Mouse (Mus musculus) cerebellum, postnatal 10 days (tissue): ENCODE data around the gene Cldn2.
"Not testable (repeated sequence)": the region's sequence is repeated elsewhere in the genome, so short reads cannot be mapped to it uniquely, and the experiment has no call there.

Experiments used
- DNase-seq, 2 experiments: peaks; one replicate each; pipeline ENCODE4 v3.0.0; 2021; ENCODE audit warnings: mixed read lengths in 2 of 2

The Cldn2 gene

DNA sequence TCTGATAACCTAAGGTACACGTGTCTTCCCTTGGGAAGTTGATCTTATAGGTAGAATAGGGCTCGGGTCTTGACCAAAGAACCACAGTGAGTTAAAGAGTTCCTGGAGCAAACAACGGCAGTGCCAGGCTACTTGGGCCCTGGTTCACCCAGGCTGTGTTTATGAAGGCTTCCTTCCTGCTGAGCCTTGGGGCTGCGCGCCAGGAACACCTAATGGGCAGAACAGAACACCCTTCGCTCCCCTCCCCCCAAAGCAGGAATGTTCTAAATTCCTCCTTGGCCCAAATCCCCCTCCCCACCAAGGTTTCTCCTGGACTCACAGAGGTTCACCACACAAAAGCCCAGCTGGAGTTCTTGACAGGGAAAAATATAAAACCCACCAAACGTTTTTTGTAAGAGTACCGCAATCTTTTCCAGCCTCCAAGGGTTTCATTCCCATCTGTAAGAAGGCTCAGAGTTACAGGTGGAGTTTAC is at the start of gene Cldn2:
Gene Cldn2 (plus strand): TSS at position 423 of the 473 bp plus-strand sequence.
- no peak for DNase-seq

DNA sequence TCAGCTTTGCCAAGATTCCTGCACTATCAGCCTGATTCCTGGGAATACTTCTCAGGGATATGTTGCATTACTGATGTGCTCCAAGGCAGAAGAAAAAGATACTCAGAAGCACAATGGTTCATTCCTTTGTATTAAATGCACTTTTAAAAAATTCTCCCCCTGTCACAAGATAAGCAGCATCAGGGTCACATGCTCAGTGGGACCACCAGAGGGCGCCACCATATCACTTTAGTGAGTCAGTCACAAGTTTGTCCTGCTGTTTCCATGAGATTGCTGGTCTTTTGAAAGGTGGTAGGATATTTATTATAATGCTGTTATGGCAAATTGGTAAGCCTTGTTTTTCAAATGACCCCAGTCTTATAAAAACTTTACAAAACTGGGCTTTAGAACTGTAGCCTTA is 48.8 kb upstream of the Cldn2 start:
- peak; percentile 82 to 84 for DNase-seq

- DNase-seq, result not testable (repeated sequence)
Observed at GRCm38 (mm10) chrX:139758634-139759033, 42.0 kb upstream of the Cldn2 start.

DNA sequence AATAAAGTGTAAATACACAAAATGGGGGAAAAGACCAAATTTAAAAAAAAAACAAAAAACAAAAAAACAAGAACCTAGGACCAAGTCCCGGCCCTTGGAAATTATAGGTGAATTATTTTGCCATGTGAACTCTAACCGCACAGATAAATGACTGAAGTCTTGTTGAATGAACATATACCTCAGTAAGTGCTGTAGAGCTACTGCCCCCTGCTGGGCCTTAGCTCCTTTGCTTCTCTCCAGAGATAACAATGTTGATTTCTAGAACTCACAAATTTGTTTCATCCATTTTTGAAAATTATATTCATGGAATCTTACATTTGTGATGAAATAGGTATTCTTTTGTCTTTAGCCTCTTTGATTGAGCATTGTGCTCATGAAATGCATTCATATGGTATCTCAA is 38.1 kb upstream of the Cldn2 start:
- DNase-seq, result peak; percentile 21 to 41

- no peak for DNase-seq
Observed at GRCm38 (mm10) chrX:139769975-139770637, 30.5 kb upstream of the Cldn2 start.

DNA sequence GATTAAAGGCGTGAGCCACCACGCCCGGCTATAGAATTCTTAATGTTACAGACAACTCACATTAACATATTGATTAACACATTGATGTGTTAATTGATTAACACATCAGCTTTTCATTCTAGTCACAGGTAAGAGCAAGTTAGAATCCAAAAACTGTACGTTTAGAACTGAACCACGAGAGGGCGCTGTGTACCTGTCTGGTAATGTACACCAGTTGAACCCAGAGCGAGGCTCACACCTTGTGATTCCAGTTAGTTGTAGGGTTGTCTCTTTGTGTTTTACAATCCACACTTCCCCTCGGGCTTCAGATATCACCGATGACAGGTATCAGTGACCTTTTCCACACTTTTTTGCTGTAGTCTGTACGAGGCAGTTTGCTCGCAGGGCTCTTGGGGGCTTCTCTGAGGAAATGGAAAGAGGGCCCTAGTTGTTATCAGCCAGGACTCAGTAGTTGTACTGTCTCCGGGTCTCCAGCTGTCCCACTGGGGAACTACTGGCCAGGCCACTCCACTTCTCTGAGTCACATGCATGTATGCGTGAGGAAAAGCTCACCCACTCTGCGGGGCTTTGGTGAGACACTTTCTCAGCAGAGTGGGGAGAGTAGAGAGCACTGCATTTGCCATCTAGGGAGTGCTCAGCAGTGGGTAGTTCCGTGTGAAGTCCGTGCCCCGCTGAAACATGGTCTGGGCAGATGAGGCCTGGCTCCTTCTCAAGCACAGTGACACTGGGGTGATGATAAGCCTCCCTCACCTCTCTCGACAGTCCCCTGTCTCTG is 26.1 kb upstream of the Cldn2 start:
- peak; percentile 73 to 80 for DNase-seq

GRCm38 (mm10) chrX:139775084-139775612 is 25.5 kb upstream of the Cldn2 start:
- no peak for DNase-seq

DNA sequence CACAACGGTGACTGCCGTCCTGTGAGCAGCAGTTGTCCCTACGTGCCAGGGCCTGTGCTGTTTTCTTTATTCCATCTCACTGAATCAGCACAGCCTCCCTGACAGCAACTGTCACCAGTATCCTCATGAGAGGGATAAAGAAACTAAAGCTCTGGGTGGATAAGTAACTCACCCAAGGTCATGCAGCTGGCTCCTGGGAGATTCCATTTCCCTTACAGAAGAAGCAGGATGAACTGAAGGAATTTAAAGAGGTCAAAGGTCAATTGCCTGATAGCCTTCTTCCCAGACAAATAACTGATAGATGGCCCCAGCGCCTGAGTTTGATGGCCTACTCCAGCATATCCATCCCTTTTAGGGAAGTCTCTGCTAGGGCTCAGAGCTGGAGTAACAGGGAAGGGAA is 23.3 kb upstream of the Cldn2 start:
- no peak for DNase-seq

DNA sequence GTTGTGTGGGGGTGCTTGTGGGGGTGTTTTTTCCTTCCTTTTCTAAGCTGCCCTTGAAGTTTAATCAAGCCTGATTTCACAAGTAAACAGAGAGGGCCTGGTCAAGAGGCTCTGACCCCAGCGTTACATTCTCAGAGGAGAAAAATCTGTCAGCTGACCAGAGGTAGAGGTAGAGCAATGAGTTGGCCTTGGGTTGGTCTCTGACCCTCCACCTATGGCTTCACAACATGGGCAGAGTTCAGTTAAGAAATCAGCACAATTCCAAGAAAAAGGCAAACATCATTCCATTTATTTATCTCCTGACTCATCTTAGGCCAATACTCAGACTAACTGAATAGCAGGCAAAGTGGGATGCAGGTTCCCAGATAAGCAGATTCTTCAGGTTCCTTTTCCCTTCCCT is 21.7 kb upstream of the Cldn2 start:
- DNase-seq, result no peak

GRCm38 (mm10) chrX:139779401-139779800 is 21.2 kb upstream of the Cldn2 start:
- DNase-seq, result peak; percentile 51 to 65

- DNase-seq, result no peak
Observed at GRCm38 (mm10) chrX:139780988-139781387, 19.6 kb upstream of the Cldn2 start.

GRCm38 (mm10) chrX:139781563-139781962 is 19.1 kb upstream of the Cldn2 start:
- no peak for DNase-seq

DNA sequence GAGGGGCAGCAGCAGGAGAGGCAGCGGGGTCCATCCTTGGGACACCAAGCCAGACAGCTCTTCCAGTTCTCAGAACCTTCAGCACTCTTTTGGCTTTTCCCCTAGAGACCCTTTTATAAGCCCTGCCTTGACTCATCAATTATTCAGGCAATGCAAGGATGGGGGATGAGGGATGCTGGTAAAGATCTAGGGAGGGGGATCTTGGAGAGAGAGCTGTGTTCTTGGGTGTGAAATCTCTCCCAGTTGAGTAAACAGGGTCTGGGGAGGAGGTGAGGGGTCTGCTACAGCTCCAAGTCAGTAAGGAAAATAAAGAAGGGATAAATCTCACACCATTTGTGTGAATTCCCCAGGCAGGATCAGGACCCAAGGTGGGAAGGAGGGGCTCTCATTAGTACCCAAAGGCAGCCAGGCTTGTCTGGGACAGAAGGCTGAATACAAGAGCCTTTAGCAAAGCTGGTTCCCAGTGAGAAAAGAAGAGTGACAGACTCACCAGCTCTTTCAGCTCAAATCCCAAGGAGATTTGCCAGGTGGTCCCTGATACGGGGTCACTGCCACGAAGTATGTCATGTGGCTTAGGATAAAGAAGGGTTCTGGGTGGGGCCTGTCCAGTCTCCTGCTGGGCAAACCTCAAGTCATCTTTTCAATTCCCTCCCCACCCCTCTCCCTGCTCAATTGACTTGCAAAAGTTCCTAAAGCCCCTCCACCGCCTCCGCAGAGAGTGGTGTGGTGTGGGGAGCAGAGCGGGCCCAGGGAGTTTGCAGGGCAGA is 18.2 kb upstream of the Cldn2 start, which contains the start of gene Ripply1:
Gene Ripply1 (minus strand): TSS at position 76 of the 767 bp plus-strand sequence.
- no peak for DNase-seq

GRCm38 (mm10) chrX:139783045-139783422 is 17.6 kb upstream of the Cldn2 start:
- peak in 1 of 2 experiments; percentile 40 for DNase-seq

GRCm38 (mm10) chrX:139785764-139786163 is 14.9 kb upstream of the Cldn2 start:
- no peak for DNase-seq

DNA sequence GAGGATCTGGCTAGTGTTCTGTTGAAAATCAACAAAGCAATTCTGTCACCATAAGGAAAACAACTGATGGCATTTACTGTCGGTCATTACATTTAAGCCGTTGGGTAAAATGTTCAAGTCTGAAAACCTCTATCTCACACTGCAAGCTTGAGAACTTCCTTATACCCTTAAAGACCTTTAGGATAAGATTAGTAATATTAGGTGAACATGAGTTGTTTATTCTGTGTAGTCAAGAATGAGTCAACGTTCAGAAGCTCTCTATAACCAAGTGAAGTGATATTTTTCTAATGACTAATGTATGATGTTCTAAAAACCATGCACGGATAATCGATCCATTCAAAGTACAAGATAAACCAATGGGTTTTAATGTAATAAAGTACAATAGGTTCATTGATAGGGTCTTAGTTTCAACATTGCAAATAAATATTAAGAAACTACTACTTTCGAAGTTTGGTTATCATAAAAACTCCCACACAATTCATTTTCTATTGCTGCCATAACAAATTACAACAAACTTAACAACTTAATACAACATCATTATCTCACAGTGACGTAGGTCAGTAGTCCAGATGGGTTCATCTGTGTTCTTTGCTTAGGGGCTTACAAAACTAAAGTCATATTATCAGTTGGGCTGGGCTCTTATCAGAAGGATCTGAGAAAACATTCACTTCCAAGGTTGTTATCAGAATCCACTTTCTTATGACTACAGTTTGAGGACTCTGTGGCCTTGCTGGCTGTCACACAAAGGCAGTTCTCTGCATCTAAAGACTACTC is 6.4 kb upstream of the Cldn2 start:
- DNase-seq, result no peak

DNA sequence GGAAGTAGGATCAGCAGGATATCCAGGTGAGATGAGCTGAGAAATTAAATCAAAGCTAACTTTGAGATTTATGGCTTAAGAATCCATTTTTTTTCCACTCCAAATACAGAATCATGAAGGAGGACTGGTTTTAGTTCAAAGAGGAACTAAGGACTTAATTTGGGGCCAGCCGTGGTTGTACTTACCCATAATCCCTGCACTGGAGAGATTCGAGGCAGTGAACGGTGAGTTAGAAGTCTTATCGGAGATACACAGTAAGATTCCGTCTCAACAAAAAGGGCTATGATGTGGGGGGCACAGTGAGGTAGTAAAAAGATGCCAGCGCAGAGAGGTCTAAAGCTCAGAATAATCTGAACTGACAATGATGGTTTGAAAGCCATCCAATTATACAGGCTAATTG is 4.6 kb upstream of the Cldn2 start:
- no peak for DNase-seq

DNA sequence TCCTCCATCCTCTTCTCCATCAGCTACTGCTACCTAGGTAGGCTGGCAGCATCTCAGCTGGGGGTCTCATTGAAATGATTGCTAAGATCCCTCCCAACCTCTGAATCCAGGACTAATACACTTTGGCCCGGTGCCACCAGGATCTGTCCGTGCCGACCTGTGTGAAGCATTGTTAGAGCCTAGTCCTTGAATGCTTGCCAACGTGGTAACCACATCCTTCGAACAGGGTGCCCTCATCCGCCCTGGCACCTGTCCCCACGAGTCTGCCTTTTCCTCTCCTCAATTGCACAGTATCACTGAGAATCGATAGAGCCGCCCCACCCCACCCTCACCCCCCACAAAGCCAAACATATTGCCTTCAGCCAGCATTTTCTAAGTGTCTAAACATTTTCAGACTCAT is 2.8 kb upstream of the Cldn2 start:
- peak; percentile 20 to 33 for DNase-seq

DNA sequence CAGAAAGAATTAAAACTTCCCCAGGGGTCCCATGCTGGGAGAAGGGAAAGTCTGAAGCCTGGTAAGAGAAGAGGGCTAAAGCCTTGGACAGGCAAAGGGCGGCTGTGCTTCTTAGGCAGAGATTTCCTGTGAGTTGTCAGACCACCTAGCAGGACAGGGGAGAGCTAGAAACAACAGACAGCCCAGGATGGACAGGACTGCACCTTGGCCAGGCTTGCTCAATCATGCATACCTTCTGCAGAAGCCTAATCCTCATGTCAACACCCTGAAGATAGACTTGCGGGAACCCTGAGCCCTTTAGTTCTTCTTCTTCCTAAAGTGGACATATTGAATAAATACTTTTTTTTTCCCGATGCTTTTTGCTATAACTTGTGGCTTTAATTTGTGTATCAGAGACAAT is 675 bp upstream of the Cldn2 start:
- DNase-seq, result no peak

- no peak for DNase-seq
Observed at GRCm38 (mm10) chrX:139803028-139803427, 2.4 kb downstream of the Cldn2 start.

- DNase-seq, result no peak
Observed at GRCm38 (mm10) chrX:139805918-139806317, 5.3 kb downstream of the Cldn2 start.

- DNase-seq, result peak in 1 of 2 experiments; percentile 13
Observed at GRCm38 (mm10) chrX:139807391-139807790, 6.8 kb downstream of the Cldn2 start.
